Mouse (Mus musculus) forebrain, embryonic 13.5 days (tissue): ENCODE results near the gene Gbp4. TPM values are rescaled to one million over a fixed set of nuclear protein-coding genes. Genes with fewer than 3 reads are reported as not detected.
"Not testable (repeated sequence)": the region's sequence is repeated elsewhere in the genome, so short reads cannot be mapped to it uniquely, and the experiment has no call there.

ENCODE experiments used
- ATAC-seq: fragments of 200-750 bp; cut with Nextera tagmentation; 2 replicates; pipeline ENCODE4 v1.8.0; 2017
- H3K27ac ChIP-seq: fragments of 300-500 bp; sonication (generic); 2 replicates; pipeline ENCODE4 v1.5.1; 2015; ENCODE audit warnings: inconsistent platforms, mild to moderate bottlenecking, moderate library complexity
- H3K27me3 ChIP-seq: fragments of 300-500 bp; sonication (generic); 2 replicates; pipeline ENCODE4 v1.6.1; 2015; ENCODE audit warnings: mild to moderate bottlenecking, inconsistent platforms
- H3K36me3 ChIP-seq: fragments of 300-500 bp; sonication (generic); 2 replicates; pipeline ENCODE4 v1.6.1; 2015; ENCODE audit warnings: mild to moderate bottlenecking, inconsistent platforms; ENCODE audit not compliant: poor library complexity, severe bottlenecking
- H3K4me1 ChIP-seq: fragments of 300-500 bp; sonication (generic); 2 replicates; pipeline ENCODE4 v1.6.1; 2015; ENCODE audit warnings: inconsistent platforms
- H3K4me2 ChIP-seq: fragments of 300-500 bp; sonication (generic); 2 replicates; pipeline ENCODE4 v1.6.1; 2015; ENCODE audit warnings: inconsistent platforms, mild to moderate bottlenecking, moderate library complexity
- H3K4me3 ChIP-seq: fragments of 300-500 bp; sonication (generic); 2 replicates; pipeline ENCODE4 v1.5.1; 2015; ENCODE audit warnings: mild to moderate bottlenecking, inconsistent platforms
- H3K9ac ChIP-seq: fragments of 300-500 bp; sonication (generic); 2 replicates; pipeline ENCODE4 v1.6.1; 2015; ENCODE audit warnings: mild to moderate bottlenecking, inconsistent platforms
- H3K9me3 ChIP-seq: fragments of 300-500 bp; sonication (generic); replicated peaks from 2 replicates; pipeline ENCODE4 v1.6.1; 2016; ENCODE audit warnings: inconsistent platforms
- WGBS: fragments of 180-500 bp; shearing (Covaris S2); methylation state at CpG from one replicate; pipeline ENCODE4 v1.1.7; 2015; 5-methylcytosine and 5-hydroxymethylcytosine counted together
- polyA plus RNA-seq: library from polyadenylated mRNA; unstranded; fragments of >200 nt; fragmentation: Nextera tagmentation; extraction: Ambion mirVana; gene quantifications from 2 replicates; pipeline ENCODE4 v1.2.1, GENCODE M21; 2015

The Gbp4 gene
- polyA plus RNA-seq, 1 experiment from 2014 or later = 0.83 TPM

DNA sequence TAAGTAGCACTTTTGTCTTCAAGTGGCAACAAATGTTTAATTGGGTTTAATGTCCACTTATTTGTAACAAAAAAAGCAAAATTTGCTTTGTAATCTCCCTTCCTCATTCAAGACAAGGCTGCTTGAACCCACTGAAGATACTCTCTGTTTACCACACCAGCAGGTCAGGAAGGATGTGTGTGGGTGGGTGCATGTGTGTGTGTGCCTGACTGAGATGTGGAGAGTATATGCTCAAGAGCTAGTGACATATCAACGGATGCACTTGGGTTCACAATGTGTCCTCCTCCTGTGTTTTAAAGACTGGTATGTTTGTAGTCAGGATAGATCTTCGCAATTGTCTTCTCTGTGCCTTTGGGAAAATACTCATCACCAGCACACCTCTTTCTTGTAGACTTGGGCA lies 24.7 kb downstream of the Gbp4 start:
- no peak overlapping the region for H3K4me3 ChIP-seq
- H3K9ac ChIP-seq = no peak overlapping the region
- H3K9me3 ChIP-seq = no peaks in the 10 kb centered on the region
- no peak overlapping the region for H3K27ac ChIP-seq
- WGBS = 85% methylated on average over 2 of the region's 2 CpGs
- no peaks in the 10 kb centered on the region for H3K4me1 ChIP-seq
- no peaks in the 10 kb centered on the region for H3K27me3 ChIP-seq
- no peaks in the 10 kb centered on the region for H3K36me3 ChIP-seq
- H3K4me2 ChIP-seq = no peak overlapping the region
- no peak for ATAC-seq

DNA sequence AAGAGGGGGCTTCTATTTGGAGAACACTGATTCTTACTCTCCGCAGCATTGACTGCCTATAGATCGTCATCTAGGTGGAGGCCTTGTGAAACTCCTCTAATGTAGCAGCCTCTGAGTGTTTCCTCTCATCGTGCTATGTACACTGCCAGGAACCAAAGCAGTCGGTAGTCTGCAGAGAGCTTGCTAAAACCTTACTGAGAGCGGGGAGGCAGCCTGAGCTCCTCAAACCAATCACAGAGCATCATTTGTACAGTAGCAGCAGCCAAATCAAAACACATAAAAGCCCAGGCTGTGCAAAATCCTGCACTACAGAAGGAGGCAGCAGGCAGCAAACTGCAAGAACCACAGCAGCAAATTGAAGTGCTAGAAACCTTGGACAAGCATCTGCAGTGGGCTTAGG lies 25.7 kb downstream of the Gbp4 start:
- Histone ChIP-seq H3K4me3 (no peak overlapping the region), H3K4me1 (no peaks in the 10 kb centered on the region), H3K4me2 (no peak overlapping the region), H3K27me3 (no peaks in the 10 kb centered on the region), H3K9me3 (no peaks in the 10 kb centered on the region), H3K9ac (no peak overlapping the region), H3K27ac (no peak overlapping the region), H3K36me3 (no peaks in the 10 kb centered on the region)
- ATAC-seq = no peak
- WGBS = 92% methylated on average over 5 of the region's 5 CpGs

DNA sequence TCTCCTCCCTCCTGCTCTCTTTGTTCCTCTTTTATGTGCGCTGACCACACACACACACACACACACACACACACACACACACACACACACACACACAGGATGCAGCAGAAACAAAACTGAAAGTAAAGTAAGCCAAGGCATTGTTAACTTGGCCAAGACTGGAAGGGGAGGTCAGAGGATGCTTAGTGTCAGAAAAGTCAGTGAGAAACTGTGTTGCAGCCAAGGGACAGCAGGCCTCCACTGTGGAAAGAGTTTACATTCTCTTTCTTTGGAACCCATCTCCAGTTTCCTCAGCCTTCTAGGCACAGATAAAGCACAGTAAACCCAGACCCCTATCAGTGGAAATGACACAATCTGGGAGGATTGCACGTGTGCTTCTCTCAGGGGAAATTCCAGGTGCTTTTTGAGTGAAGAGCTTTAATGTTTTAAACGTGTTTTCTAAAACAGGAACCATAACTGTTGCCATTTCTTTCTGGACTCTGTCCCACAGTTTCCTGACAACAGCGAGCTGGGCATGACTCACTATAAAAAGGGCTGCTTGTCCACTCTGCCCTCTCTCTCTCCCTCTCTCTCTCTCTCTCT lies 29.0 kb downstream of the Gbp4 start:
- not testable (repeated sequence) for H3K4me1 ChIP-seq, ATAC-seq, H3K27me3 ChIP-seq, H3K9me3 ChIP-seq, H3K4me2 ChIP-seq, H3K9ac ChIP-seq, H3K4me3 ChIP-seq, H3K36me3 ChIP-seq, H3K27ac ChIP-seq
- WGBS = 21% methylated on average over 4 of the region's 4 CpGs

DNA sequence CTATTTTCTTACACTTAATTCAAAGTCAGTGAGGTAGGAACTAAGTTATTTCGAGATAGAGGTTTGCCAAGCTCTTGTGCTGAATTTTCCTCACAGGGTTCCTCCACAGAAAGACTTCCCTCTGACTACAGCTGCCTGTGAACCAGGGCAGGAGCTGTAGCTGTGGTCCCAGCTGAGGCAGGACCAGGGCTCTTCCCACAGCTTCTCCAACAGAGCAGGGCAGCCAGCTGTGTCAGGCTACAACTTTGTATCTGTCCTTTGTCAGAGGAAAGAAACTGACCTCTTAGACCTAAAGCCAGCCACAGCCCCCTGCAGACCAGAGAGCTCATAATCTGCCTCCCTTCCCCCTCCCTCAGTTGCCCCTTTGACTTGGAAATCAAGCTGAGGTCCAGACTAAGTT lies 29.6 kb downstream of the Gbp4 start:
- H3K27ac ChIP-seq, H3K36me3 ChIP-seq: not testable (repeated sequence)
- 45% methylated on average over 1 of the region's 1 CpGs for WGBS

DNA sequence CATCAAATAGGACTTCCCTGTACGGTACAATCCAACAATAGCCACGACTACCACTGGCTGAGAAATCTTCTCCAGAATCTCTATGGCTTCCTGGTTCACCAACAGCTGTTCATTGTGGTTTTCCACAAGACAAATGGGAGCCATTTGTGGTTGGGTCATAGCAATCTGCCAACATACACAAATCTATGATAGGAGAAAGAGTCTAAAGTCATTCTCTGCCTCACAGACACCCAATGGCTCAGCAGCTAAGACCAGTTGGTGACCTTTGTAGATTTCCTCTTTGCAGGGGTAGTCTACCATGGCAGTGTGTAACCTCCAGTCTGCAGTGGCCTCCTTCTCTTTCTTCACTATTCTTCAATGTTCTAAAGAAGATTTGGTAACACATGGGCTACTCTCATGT lies 33.7 kb downstream of the Gbp4 start:
- not testable (repeated sequence) for ATAC-seq, H3K9me3 ChIP-seq, H3K36me3 ChIP-seq, H3K4me3 ChIP-seq, H3K27me3 ChIP-seq, H3K27ac ChIP-seq, H3K4me2 ChIP-seq, H3K9ac ChIP-seq, H3K4me1 ChIP-seq
- WGBS = 85% methylated on average over 2 of the region's 2 CpGs

More for the DNA sequence above, 29.6 kb downstream of the Gbp4 start:
- not testable (repeated sequence) for H3K9ac ChIP-seq, H3K4me3 ChIP-seq, H3K9me3 ChIP-seq, H3K4me1 ChIP-seq, ATAC-seq, H3K4me2 ChIP-seq, H3K27me3 ChIP-seq

DNA sequence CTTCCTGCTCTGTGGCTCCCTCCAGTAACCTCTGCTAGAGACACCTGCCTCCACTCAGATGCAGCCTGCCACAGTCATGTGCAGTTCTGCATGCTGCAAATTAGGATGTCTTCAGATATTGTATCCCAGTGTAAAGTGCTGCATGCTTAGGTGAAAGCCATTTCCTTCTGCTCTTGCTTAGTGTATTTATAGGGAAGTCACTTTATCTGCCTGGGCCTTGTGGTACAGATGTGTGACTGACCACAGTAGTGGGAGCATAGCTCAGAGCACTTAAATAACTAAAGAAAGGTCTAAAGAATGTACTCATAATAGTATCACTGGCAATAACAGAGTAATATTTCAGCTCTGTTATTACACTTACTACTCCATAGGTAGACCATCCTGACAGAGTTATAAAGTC lies 57.5 kb downstream of the Gbp4 start:
- Histone ChIP-seq H3K4me1 (no peaks in the 10 kb centered on the region), H3K9ac (no peak overlapping the region), H3K27me3 (no peaks in the 10 kb centered on the region), H3K27ac (no peak overlapping the region), H3K36me3 (no peaks in the 10 kb centered on the region), H3K4me3 (no peak overlapping the region), H3K9me3 (no peaks in the 10 kb centered on the region), H3K4me2 (no peak overlapping the region)
- no peak for ATAC-seq

DNA sequence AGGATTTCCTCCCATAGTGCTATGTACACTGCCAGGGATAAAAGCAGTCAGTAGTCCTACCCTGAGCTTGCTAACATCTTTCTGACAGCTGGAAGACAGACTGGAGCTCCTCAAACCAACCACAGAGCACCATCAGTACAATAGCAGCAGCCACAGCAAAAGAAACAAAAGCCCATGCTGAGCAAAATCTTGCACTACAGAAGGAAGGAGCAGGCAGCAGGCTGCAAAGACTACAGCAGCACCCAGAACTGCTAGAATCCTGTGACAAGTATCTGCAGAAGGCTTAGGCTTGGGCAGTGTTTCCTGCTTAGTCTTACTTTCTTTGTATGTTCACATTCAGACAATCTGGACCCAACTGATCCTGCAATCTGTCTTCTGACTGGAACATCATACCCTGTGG lies 71.0 kb downstream of the Gbp4 start:
- not testable (repeated sequence) for H3K27ac ChIP-seq, H3K4me1 ChIP-seq, H3K27me3 ChIP-seq, H3K9ac ChIP-seq, ATAC-seq, H3K4me3 ChIP-seq, H3K9me3 ChIP-seq, H3K4me2 ChIP-seq, H3K36me3 ChIP-seq

Other genes with a start within 250 kb of the Gbp4 start
- gene Abcg3, start 156.9 kb downstream of the Gbp4 start, polyA plus RNA-seq = 0.29 and 0.30 TPM in 2 replicates
- gene Gbp9, start within 50 bp of the Gbp4 start, polyA plus RNA-seq = 0.57 and 0.74 TPM in 2 replicates
- 0.22 and 0.33 TPM in 2 replicates for gene Gbp8, start within 50 bp of the Gbp4 start, polyA plus RNA-seq
- 0.18 and 0.62 TPM in 2 replicates for gene Gbp10, start 99.9 kb upstream of the Gbp4 start, polyA plus RNA-seq
- 0.12 TPM in 1 of 2 replicates, not detected in the other for gene Gm43302, start 154.1 kb upstream of the Gbp4 start, polyA plus RNA-seq
- gene Gbp6, start 154.1 kb upstream of the Gbp4 start, polyA plus RNA-seq = 0.48 and 0.76 TPM in 2 replicates